Mouse (Mus musculus) liver, adult 2 months (tissue): Measurements from ENCODE around the gene Hcfc1r1. TPM values are rescaled to one million over a fixed set of nuclear protein-coding genes. Genes with fewer than 3 reads are reported as not detected.

Experiments
- DNase-seq: peaks from one replicate; pipeline ENCODE4 v3.0.0-alpha.2; 2011; ENCODE audit warnings: low read depth, low spot score; ENCODE audit errors: extremely low read depth
- H3K27ac ChIP-seq: fragments of 200-500 bp; replicated peaks from 2 replicates; pipeline ENCODE4 v1.5.1; 2012; ENCODE audit warnings: low read depth, mild to moderate bottlenecking, control low read depth, inconsistent platforms, low read length; ENCODE audit not compliant: insufficient read depth
- H3K27me3 ChIP-seq: fragments of 200-500 bp; 2 replicates; pipeline ENCODE4 v1.6.1; 2012; ENCODE audit warnings: mild to moderate bottlenecking, moderate library complexity, low read length, inconsistent platforms; ENCODE audit not compliant: control insufficient read depth, insufficient read depth
- H3K36me3 ChIP-seq: fragments of 200-500 bp; 2 replicates; pipeline ENCODE4 v1.6.1; 2012; ENCODE audit warnings: low read length, inconsistent platforms; ENCODE audit not compliant: control insufficient read depth, insufficient read depth
- H3K4me1 ChIP-seq: fragments of 200-500 bp; 2 replicates; pipeline ENCODE4 v1.6.1; 2011; ENCODE audit warnings: low read length; ENCODE audit not compliant: control insufficient read depth, insufficient read depth
- H3K4me3 ChIP-seq: fragments of 200-500 bp; 2 replicates; pipeline ENCODE4 v1.5.1; 2011; ENCODE audit warnings: low read depth, mild to moderate bottlenecking, control low read depth, low read length, moderate library complexity; ENCODE audit not compliant: insufficient read depth
- H3K79me2 ChIP-seq: fragments of 200-500 bp; 2 replicates; pipeline ENCODE4 v1.6.1; 2012; ENCODE audit warnings: inconsistent platforms, mild to moderate bottlenecking, low read length, moderate library complexity; ENCODE audit not compliant: control insufficient read depth, insufficient read depth
- H3K9ac ChIP-seq: fragments of 200-500 bp; 2 replicates; pipeline ENCODE4 v1.6.1; 2012; ENCODE audit warnings: low read depth, mild to moderate bottlenecking, control low read depth, inconsistent platforms, low read length
- CTCF ChIP-seq: fragments of 200-500 bp; IDR thresholded peaks from 2 replicates; pipeline ENCODE4 v1.5.1; 2011; ENCODE audit warnings: low read depth, low read length, control low read depth
- POLR2A ChIP-seq: fragments of 200-500 bp; IDR thresholded peaks from 2 replicates; pipeline ENCODE4 v1.6.1; 2011; ENCODE audit warnings: low read length, control low read depth; ENCODE audit not compliant: insufficient read depth; ENCODE audit errors: extremely low read depth
- WGBS: fragments of 180-500 bp; shearing (Covaris S2); methylation state at CpG from one replicate; pipeline ENCODE4 v1.1.7; 2018; 5-methylcytosine and 5-hydroxymethylcytosine counted together
- polyA plus RNA-seq: library from polyadenylated mRNA; depleted of rRNA; stranded (reverse); fragments of >200 nt; gene quantifications from 2 replicates; pipeline ENCODE4 v1.2.3, GENCODE M21; 2012
- total RNA-seq: library from RNA; depleted of rRNA; stranded (reverse); fragments of >200 nt; gene quantifications from 2 replicates; pipeline ENCODE4 v1.2.3, GENCODE M21; 2014

The Hcfc1r1 gene
- total and polyA plus RNA-seq, 2 experiments, result 9.3 to 142 TPM

- 49% methylated on average over 10 of the region's 10 CpGs for WGBS
- H3K27ac ChIP-seq, result no peak overlapping the region
- TF ChIP-seq CTCF (no peak), POLR2A (no peak)
- no peak for DNase-seq
- no peak overlapping the region for H3K9ac ChIP-seq
- H3K79me2 ChIP-seq, result no peaks in the 10 kb centered on the region
- peaks cover 13% of the 10 kb centered on the region for H3K27me3 ChIP-seq
- H3K4me3 ChIP-seq, result no peak overlapping the region
- no peaks in the 10 kb centered on the region for H3K36me3 ChIP-seq
- H3K4me1 ChIP-seq, result peaks cover 2% of the 10 kb centered on the region; the same call in 1 of the 2 replicates
Observed at GRCm38 (mm10) chr17:23645894-23646293, 27.5 kb upstream of the Hcfc1r1 start.

- Histone ChIP-seq H3K27me3 (no peaks in the 10 kb centered on the region), H3K79me2 (no peaks in the 10 kb centered on the region), H3K36me3 (no peaks in the 10 kb centered on the region), H3K4me3 (no peak overlapping the region), H3K4me1 (no peaks in the 10 kb centered on the region), H3K27ac (no peak overlapping the region), H3K9ac (no peak overlapping the region)
- WGBS, result 75% methylated on average over 6 of the region's 6 CpGs
- no peak for DNase-seq
- TF ChIP-seq CTCF, result no peak
- no peak for TF ChIP-seq POLR2A
Observed at GRCm38 (mm10) chr17:23651363-23651762, 22.0 kb upstream of the Hcfc1r1 start.

DNA sequence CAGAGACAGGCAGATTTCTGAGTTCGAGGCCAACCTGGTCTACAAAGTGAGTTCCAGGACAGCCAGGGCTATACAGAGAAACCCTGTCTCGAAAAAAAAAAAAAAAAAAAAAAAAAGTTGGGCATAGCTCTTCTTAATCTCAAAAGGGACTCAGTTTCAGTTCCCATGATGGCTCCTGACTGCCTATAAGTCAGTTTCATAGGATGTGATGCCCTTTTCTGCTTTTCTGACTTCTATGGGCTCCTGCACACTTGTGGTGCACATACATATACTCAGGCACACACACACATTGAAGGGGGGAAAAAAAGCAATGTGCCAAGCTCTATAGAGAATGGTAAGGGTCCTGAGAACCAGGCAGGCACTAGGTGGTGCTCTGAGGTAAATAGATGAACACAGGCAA, 20.1 kb upstream of the Hcfc1r1 start:
- no peak for DNase-seq
- TF ChIP-seq CTCF (no peak), POLR2A (no peak)
- WGBS, result 75% methylated on average over 2 of the region's 2 CpGs
- Histone ChIP-seq H3K9ac (no peak overlapping the region), H3K36me3 (no peaks in the 10 kb centered on the region), H3K4me3 (no peak overlapping the region), H3K79me2 (no peaks in the 10 kb centered on the region), H3K27ac (no peak overlapping the region), H3K27me3 (no peaks in the 10 kb centered on the region), H3K4me1 (no peaks in the 10 kb centered on the region)

DNA sequence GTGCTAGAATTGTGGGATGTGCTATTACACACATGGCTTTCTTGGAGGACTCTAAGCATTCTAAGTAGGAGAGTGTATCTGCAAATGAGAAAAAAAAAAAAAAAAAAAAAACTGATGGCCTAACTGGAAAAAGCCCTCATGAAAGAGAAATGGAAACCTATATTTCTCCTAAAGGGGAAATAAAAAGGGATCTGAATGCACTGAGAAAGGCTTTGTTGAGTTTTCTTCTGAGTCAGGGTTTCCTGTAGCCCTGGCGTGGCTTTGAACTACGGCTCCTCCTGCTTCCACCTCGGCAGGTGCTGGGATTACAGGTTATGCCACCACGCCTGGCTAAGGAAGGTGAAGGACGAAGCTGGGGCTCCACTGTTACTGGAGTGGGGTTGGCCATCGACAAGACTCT, 19.4 kb upstream of the Hcfc1r1 start:
- H3K9ac ChIP-seq, result no peak overlapping the region
- H3K36me3 ChIP-seq, result no peaks in the 10 kb centered on the region
- TF ChIP-seq POLR2A (no peak), CTCF (no peak)
- H3K79me2 ChIP-seq, result no peaks in the 10 kb centered on the region
- H3K27ac ChIP-seq, result no peak overlapping the region
- 56% methylated on average over 6 of the region's 6 CpGs for WGBS
- DNase-seq, result no peak
- no peaks in the 10 kb centered on the region for H3K4me1 ChIP-seq
- no peaks in the 10 kb centered on the region for H3K27me3 ChIP-seq
- no peak overlapping the region for H3K4me3 ChIP-seq

DNA sequence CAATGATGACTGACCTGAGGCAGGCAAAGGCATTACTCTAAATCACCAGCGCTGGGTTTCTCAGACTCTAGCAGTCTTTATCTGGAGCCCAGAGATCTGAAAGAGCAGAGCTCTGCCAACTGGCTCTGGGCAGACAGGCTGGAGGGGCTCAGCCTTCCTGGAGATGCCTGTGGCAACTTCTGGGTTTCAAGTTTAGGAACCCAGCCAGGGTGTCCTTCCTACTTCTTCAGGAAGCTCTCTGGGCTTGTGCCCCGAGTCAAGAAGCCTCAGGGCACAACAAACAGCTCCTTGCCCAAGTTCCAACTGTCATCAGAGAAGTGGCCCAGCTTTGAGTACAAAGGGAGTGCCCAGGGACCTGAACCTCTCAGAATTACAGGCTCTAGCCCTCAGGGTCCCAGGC, 19.0 kb upstream of the Hcfc1r1 start:
- no peaks in the 10 kb centered on the region for H3K27me3 ChIP-seq
- TF ChIP-seq POLR2A (no peak), CTCF (no peak)
- whole genome bisulfite sequencing, result 63% methylated on average over 2 of the region's 2 CpGs
- no peaks in the 10 kb centered on the region for H3K79me2 ChIP-seq
- H3K9ac ChIP-seq, result no peak overlapping the region
- H3K4me1 ChIP-seq, result no peaks in the 10 kb centered on the region
- H3K27ac ChIP-seq, result no peak overlapping the region
- H3K4me3 ChIP-seq, result no peak overlapping the region
- no peak for DNase-seq
- no peaks in the 10 kb centered on the region for H3K36me3 ChIP-seq

GRCm38 (mm10) chr17:23658450-23658849, 14.9 kb upstream of the Hcfc1r1 start:
- Histone ChIP-seq H3K9ac (no peak overlapping the region), H3K27ac (no peak overlapping the region), H3K79me2 (no peaks in the 10 kb centered on the region), H3K27me3 (0 out of 2 replicates have a peak, but pooled peaks cover 4% of the 10 kb centered on the region), H3K4me3 (no peak overlapping the region), H3K36me3 (no peaks in the 10 kb centered on the region), H3K4me1 (no peaks in the 10 kb centered on the region)
- DNase-seq, result no peak
- no peak for TF ChIP-seq CTCF
- no peak for TF ChIP-seq POLR2A
- 75% methylated on average over 3 of the region's 3 CpGs for WGBS
